Mouse (Mus musculus): Measurements from ENCODE around the gene Olfr1248.
"Not testable (repeated sequence)": the region's sequence is repeated elsewhere in the genome, so short reads cannot be mapped to it uniquely, and the experiment has no call there.

Gene Olfr1248

DNA sequence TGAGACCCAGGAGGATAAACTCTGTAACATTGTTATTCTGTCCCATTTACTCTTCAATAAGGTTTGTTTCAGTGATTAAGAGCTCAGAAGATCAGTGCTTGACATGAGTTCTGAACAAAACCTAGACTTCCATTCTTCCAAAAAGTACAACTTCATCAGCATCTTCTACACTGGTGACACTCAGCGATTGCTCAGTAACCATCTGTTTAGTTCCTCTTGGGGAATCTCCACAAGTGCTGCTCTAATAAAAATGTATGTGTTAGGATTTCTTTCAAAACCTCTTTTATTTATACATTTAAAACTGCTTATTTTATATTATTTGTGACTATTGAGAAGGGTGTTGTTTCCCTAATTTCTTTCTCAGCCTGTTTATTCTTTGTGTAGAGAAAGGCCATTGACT, at the start of gene Olfr1248:
Gene Olfr1248, minus strand, starts transcription at position 101 of the 400 bp plus-strand sequence.
- in situ Hi-C loops (cut with MboI; ENCODE audit: low pct_unique_long_range_greater_than_20kb in 1 of 2, low sequenced_read_pairs in 2 of 2, unreplicated experiment in 1 of 2) = not testable (repeated sequence)

DNA sequence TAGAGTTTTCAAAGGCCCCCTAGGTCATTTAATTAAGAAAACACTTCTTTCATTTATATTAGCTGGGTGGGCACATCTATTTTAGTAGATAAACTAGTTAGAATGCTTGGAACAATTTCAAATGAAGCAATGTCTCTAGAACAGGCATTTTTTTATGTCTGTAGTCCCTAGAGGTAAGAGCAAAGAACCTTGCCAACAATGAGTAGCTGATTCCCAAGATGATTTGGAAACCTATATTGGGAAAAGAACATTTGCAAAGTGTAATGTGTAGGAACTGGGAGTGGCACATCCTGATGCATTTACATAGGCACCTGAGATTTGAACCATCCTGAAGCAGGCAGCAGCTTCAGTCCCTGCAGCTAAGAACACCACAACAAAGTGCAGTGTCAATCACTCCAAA, 43.3 kb upstream of the Olfr1248 start, which contains the start of gene Olfr1250:
Gene Olfr1250, minus strand, starts transcription at position 101 of the 400 bp plus-strand sequence.
- in situ Hi-C loops (cut with MboI; ENCODE audit: low pct_unique_long_range_greater_than_20kb in 1 of 2, low sequenced_read_pairs in 2 of 2, unreplicated experiment in 1 of 2) = no loop called here

DNA sequence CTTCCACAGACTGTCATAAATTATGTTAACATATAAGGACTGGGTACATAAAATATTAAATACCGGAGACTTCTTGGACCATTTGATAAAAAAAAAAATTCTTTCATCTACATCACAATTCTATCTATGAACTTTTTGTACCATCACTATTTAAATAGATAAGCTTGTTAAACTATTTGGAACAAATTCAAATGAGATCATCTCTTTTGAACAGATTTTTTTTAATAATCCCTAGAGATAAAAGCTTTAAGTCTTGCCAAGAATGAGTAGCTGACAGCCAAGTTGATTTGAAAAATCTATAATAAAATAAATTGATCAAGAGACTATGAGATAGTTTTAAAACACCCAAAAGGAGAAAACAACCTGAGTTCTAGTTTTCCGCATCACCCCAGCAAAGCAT, 16.8 kb upstream of the Olfr1248 start, which contains the start of gene Olfr1249:
Gene Olfr1249, minus strand, starts transcription at position 101 of the 400 bp plus-strand sequence.
- in situ Hi-C loops (cut with MboI; ENCODE audit: low pct_unique_long_range_greater_than_20kb in 1 of 2, low sequenced_read_pairs in 2 of 2, unreplicated experiment in 1 of 2) = no loop called here

DNA sequence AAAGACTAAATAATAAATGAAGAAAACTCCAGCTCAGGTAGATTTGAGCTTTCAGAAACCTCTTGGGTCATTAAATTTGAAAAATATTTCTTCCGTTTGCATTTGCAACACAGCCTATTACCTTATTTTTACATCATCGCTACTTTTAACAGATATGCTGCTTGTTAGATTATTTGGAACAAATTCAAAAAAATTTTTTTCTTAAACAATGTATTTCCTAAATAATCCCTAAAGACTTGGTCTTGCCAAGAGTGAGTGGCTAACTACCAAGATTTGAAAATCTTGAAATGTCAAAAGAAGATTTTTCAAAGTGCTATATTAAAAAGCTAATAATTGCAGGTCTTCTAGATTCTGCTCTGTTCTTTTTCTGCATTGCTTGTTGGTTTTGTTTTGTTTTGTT, 4.0 kb downstream of the Olfr1248 start, which contains the start of gene Olfr1247:
Gene Olfr1247, minus strand, starts transcription at position 101 of the 400 bp plus-strand sequence.
- in situ Hi-C loops (cut with MboI; ENCODE audit: low pct_unique_long_range_greater_than_20kb in 1 of 2, low sequenced_read_pairs in 2 of 2, unreplicated experiment in 1 of 2) = no loop called here

DNA sequence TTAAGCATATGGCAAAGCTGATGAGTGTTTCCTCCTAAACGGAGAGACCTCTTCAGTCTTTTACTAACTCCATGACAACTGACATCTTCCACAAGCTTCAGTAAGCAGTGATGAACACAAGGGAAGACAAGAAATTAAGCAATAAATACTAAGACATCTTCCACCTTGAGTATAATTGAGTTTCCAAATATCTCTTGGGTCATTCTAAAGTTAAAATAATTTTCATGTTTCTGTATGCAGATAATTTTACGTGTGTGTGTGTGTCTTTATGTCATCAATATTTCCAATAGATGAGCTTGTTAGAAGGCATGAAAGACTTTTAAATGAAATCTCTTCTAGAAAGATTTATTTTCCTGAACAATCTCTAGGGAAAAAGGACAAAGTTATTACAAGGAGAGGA, 25.0 kb downstream of the Olfr1248 start, which contains the start of gene Olfr1246:
Gene Olfr1246, minus strand, starts transcription at position 101 of the 400 bp plus-strand sequence.
- in situ Hi-C loops (cut with MboI; ENCODE audit: low pct_unique_long_range_greater_than_20kb in 1 of 2, low sequenced_read_pairs in 2 of 2, unreplicated experiment in 1 of 2) = no loop called here

DNA sequence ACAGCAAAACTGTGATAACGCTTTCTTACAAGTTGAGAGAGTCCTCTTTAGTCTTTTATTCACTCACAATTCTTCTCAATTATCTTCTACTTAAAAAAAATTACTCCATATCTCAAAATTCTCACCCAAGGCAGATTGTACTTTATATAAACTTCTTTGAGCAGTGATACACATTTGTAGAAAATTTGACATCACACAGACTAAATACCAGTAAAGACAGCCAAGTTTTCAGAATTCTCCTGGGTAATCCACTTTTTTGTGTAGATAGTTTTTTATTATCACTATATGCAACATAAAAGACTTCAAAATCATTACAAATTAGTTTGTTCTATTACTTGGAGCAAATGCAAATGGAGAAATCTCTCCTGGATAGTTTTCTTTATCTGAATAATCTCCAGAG, 39.7 kb downstream of the Olfr1248 start, which contains the start of gene Olfr1245:
Gene Olfr1245, minus strand, starts transcription at position 101 of the 400 bp plus-strand sequence.
- in situ Hi-C loops (cut with MboI; ENCODE audit: low pct_unique_long_range_greater_than_20kb in 1 of 2, low sequenced_read_pairs in 2 of 2, unreplicated experiment in 1 of 2) = no loop called here

All from mouse embryonic stem cell (cell line).